Mouse (Mus musculus) stomach, postnatal 0 days (tissue): ENCODE results near the gene Smad6.

Experiments
- CTCF ChIP-seq: IDR thresholded peaks from 2 replicates; pipeline ENCODE4 v1.5.1; 2016; ENCODE audit warnings: antibody characterized with exemption, low read depth, mild to moderate bottlenecking, moderate library complexity
- EP300 ChIP-seq: optimal IDR thresholded peaks from 2 replicates; pipeline ENCODE3; 2016; ENCODE audit warnings: antibody characterized with exemption

GRCm38 (mm10) chr9:63909618-63910017 is 112.2 kb downstream of the Smad6 start:
- TF ChIP-seq CTCF (peak; percentile 99), EP300 (no peak)
